Mouse (Mus musculus) stomach, embryonic 16.5 days (tissue): Measurements from ENCODE around the gene Kcnc1. TPM values are rescaled to one million over a fixed set of nuclear protein-coding genes. Genes with fewer than 3 reads are reported as not detected.

Source experiments
- ATAC-seq: fragments of 200-750 bp; cut with Nextera tagmentation; 2 replicates; pipeline ENCODE4 v1.8.0; 2017; ENCODE audit warnings: moderate number of reproducible peaks, moderate TSS enrichment; ENCODE audit not compliant: insufficient read depth, low FRiP score
- H3K27ac ChIP-seq: fragments of 300-500 bp; sonication (generic); 2 replicates; pipeline ENCODE4 v1.5.1; 2014; ENCODE audit warnings: low read length
- H3K27me3 ChIP-seq: fragments of 300-500 bp; sonication (generic); 2 replicates; pipeline ENCODE4 v1.6.1; 2014; ENCODE audit warnings: low read length, control low read depth, mixed read lengths; ENCODE audit not compliant: control insufficient read depth, insufficient read depth
- H3K36me3 ChIP-seq: fragments of 300-500 bp; sonication (generic); 2 replicates; pipeline ENCODE4 v1.6.1; 2014; ENCODE audit warnings: low read length; ENCODE audit not compliant: control insufficient read depth, insufficient read depth
- H3K4me1 ChIP-seq: fragments of 300-500 bp; sonication (generic); 2 replicates; pipeline ENCODE4 v1.6.1; 2014; ENCODE audit warnings: low read length, control low read depth, mixed read lengths; ENCODE audit not compliant: control insufficient read depth, insufficient read depth
- H3K4me2 ChIP-seq: fragments of 300-500 bp; sonication (generic); 2 replicates; pipeline ENCODE4 v1.6.1; 2014; ENCODE audit warnings: low read depth, low read length, mixed read lengths
- H3K4me3 ChIP-seq: fragments of 300-500 bp; sonication (generic); replicated peaks from 2 replicates; pipeline ENCODE4 v1.5.1; 2014; ENCODE audit warnings: mild to moderate bottlenecking, low read length
- H3K9ac ChIP-seq: fragments of 300-500 bp; sonication (generic); 2 replicates; pipeline ENCODE4 v1.6.1; 2014; ENCODE audit warnings: low read length
- H3K9me3 ChIP-seq: fragments of 300-500 bp; sonication (generic); replicated peaks from 2 replicates; pipeline ENCODE4 v1.6.1; 2016; ENCODE audit warnings: low read length, control low read depth; ENCODE audit not compliant: control insufficient read depth
- WGBS: fragments of 180-500 bp; shearing (Covaris S2); extraction: QIAGEN DNeasy Blood & Tissue Kit; methylation state at CpG from one replicate; pipeline ENCODE4 v1.1.7; 2014; 5-methylcytosine and 5-hydroxymethylcytosine counted together
- polyA plus RNA-seq: library from polyadenylated mRNA; unstranded; fragments of >200 nt; fragmentation: Nextera tagmentation; extraction: Ambion mirVana; gene quantifications from 2 replicates; pipeline ENCODE4 v1.2.1, GENCODE M21; 2015

Gene Kcnc1
- polyA plus RNA-seq, 1 experiment from 2014 or later: 0.23 TPM

DNA sequence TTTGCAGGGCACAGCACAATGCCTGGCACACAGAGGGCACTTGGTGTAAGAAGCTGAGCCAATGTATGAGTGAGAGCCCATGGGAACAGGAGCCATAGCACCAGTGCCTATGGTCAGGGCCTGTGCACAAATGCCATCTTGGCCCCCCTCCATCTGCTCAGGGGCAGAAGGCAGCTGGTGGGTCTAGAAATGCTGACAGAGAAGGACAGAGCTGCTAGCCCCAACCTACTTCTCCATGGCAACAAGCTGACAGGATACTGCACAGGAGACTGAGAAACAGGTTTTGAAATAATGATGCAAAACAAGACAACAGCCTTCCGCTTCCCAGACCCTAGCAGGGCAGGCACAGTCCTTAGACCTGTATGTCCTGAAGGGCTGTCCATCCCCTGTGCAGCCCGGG, 62.9 kb downstream of the Kcnc1 start:
- H3K4me2 ChIP-seq: no peak overlapping the region
- no peaks in the 10 kb centered on the region for H3K9me3 ChIP-seq
- H3K27ac ChIP-seq: no peak overlapping the region
- no peak overlapping the region for H3K9ac ChIP-seq
- no peak for ATAC-seq
- no peaks in the 10 kb centered on the region for H3K36me3 ChIP-seq
- WGBS: 88% methylated on average over 2 of the region's 2 CpGs
- no peak overlapping the region for H3K4me3 ChIP-seq
- H3K4me1 ChIP-seq: no peaks in the 10 kb centered on the region
- no peaks in the 10 kb centered on the region for H3K27me3 ChIP-seq

DNA sequence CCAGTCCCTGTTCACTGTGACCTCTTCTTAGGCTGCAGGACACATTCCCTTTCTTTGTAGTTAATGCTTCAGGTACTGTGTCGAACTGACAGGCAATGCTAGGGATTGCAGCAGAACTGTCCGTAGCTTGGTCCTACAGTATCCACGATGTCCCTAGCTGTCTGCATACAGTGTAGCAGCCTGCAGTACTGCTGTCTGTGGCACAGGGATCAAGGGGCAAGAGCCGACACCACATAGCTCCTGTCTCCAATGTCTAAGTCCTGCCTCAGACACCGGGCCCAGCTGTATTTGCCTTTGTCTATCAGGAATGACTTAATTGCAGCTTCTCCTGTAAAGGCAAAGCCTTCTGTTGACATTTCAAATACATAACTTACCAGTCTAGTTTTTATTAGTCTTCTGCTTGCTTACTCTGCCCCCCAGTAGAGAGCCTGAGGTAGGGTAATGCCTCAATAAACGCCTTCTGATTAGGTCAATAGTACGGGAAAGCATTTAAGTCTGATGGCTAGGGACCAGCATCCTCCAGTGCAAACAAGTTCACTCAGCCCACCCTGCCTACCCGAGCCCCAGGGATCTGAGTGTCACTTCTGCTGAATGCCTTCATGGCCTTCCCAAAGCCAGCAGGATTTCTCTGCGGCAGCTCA, 63.4 kb downstream of the Kcnc1 start:
- no peaks in the 10 kb centered on the region for H3K9me3 ChIP-seq
- H3K36me3 ChIP-seq: no peaks in the 10 kb centered on the region
- H3K9ac ChIP-seq: no peak overlapping the region
- H3K4me3 ChIP-seq: no peak overlapping the region
- no peak overlapping the region for H3K4me2 ChIP-seq
- no peak; the same call in 1 of the 2 replicates for ATAC-seq
- 58% methylated on average over 9 of the region's 9 CpGs for WGBS
- no peaks in the 10 kb centered on the region for H3K27me3 ChIP-seq
- no peaks in the 10 kb centered on the region for H3K4me1 ChIP-seq
- H3K27ac ChIP-seq: no peak overlapping the region

DNA sequence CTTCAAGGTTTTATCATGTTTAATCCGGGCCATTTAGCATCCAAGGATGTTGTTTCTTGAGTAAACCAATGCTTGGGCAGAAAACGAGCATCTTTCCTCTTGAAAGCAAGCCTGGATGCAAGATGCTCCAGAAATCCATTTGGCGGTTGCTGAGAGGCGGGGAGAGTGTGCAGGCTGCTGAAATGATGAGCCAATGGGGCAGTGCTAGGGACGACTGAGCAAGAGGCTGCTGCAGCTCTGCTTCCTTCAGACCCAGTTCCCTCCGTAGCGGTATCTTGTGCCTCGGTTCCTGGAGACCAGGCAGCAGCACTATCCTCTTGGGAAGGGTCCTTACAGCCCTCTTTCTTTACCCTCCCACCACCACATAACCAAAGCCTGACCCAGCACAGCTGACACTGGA, 66.0 kb downstream of the Kcnc1 start:
- Histone ChIP-seq H3K4me2 (no peak overlapping the region), H3K27ac (no peak overlapping the region), H3K4me3 (no peak overlapping the region), H3K9ac (no peak overlapping the region), H3K9me3 (no peaks in the 10 kb centered on the region), H3K27me3 (no peaks in the 10 kb centered on the region), H3K4me1 (no peaks in the 10 kb centered on the region), H3K36me3 (no peaks in the 10 kb centered on the region)
- WGBS: 62% methylated on average over 8 of the region's 8 CpGs
- ATAC-seq: no peak

DNA sequence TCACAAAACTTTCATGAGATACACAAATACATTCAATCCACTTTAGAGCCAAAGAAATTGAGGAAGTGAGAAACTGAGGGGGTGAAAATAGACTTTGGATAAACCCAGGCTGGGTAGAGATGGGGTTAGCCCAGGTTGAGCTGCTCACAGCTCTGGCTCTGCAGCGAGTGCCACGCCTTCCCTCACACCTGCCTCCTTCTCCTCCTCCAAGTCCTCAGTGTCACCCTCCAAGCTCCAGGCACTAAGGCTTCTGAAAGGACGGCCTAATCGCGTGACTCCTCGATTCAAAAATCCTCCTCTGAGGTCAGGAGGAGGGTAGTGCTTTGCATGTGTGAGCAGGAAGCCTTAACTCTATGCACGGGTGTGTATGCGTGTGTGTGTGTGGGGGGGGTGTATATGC, 66.8 kb downstream of the Kcnc1 start:
- Histone ChIP-seq H3K27ac (no peak overlapping the region), H3K4me3 (no peak overlapping the region), H3K4me2 (no peak overlapping the region), H3K9ac (no peak overlapping the region), H3K9me3 (no peaks in the 10 kb centered on the region), H3K36me3 (no peaks in the 10 kb centered on the region), H3K4me1 (no peaks in the 10 kb centered on the region), H3K27me3 (no peaks in the 10 kb centered on the region)
- 73% methylated on average over 8 of the region's 8 CpGs for WGBS
- ATAC-seq: no peak

DNA sequence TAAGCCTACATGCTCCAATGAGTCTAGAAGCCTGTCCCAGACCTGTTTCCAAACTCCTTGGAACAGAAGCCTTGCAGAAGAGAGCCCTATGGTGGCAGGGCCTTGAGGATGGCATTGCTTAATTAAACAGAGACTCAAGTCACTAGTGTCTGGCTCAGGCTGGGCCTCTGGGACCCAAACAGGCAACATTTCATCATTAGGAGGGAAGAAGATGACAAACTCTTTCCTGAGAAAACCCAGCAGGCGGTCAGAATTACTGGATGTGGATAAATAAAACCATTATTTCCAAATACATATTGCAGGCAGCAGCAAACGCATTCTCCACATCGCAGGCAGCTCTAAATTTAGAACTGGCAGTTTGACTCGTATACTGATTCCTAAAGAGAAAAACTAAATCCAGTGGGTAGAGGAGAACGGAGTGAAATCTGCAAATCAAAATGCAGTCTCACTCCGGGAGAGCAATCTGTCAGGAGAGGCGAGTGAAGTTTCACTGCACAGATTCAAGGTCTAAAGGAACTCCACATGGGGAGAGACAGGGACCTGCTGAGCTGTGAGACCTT, 70.2 kb downstream of the Kcnc1 start:
- H3K27ac ChIP-seq: no peak overlapping the region
- no peak overlapping the region for H3K4me3 ChIP-seq
- 55% methylated on average over 7 of the region's 7 CpGs for WGBS
- no peaks in the 10 kb centered on the region for H3K9me3 ChIP-seq
- no peak overlapping the region for H3K9ac ChIP-seq
- no peak for ATAC-seq
- no peaks in the 10 kb centered on the region for H3K36me3 ChIP-seq
- H3K4me1 ChIP-seq: 0 out of 2 replicates have a peak, but pooled peaks cover 4% of the 10 kb centered on the region
- H3K4me2 ChIP-seq: no peak overlapping the region
- no peaks in the 10 kb centered on the region for H3K27me3 ChIP-seq

DNA sequence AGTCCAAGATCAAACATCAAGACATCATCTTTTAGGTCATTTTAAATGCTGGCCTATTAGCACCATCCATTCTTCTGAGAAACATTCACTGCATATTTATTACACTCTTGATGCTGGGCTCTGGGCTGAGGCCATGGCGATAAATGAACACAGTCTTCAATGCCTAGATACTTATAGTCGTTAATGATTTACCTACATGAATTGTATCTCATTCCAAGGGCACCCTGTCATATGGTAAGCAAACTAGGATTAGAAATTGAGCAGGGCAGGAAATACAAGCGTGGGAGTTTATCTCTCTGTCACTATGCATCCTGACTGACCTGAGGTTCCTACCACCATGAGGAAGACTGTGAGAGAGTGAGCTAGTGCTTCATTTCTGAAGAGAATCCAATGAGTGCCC, 73.2 kb downstream of the Kcnc1 start:
- H3K4me3 ChIP-seq: no peak overlapping the region
- ATAC-seq: peak; percentile 60; the same call in 1 of the 2 replicates
- H3K27me3 ChIP-seq: no peaks in the 10 kb centered on the region
- no peak overlapping the region for H3K27ac ChIP-seq
- WGBS: 67% methylated on average over 3 of the region's 3 CpGs
- H3K9ac ChIP-seq: no peak overlapping the region
- 0 out of 2 replicates have a peak, but pooled peaks cover 4% of the 10 kb centered on the region for H3K4me1 ChIP-seq
- no peak overlapping the region for H3K4me2 ChIP-seq
- no peaks in the 10 kb centered on the region for H3K9me3 ChIP-seq
- H3K36me3 ChIP-seq: no peaks in the 10 kb centered on the region

DNA sequence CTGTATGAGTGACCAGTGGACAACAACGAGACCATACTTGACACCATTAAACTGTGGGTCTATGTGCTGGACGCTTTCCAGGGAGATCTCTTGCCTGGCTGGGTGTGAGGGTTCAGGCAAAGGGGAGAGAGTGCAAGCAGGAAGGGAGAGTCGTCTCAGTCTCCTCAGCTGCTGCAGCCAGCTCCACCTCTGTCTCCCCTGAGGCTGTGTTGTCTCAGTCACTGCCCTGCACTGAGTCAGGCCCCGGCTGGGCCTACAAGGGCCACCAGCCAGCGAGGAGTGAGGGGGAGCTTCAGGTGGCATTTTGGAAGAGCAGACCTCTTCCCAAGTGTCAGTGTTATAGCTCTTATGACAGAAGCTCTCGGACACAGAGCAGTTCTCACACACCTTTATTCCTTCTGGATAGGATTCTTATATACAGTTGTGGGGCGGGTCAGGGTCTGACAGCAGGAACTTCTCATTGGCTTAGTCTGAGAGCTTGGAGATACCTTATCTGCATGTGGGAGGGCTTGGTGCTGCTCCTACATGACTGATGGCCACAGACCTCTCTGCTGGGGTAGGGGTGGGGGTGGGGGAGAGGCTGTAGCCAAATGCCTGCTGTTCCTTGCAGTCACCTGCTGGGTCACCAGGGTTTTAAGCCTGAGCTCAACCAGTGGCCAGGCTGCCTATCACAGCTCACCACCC, 74.9 kb downstream of the Kcnc1 start:
- peak; percentile 51; the same call in 1 of the 2 replicates for ATAC-seq
- 0 out of 2 replicates have a peak, but pooled peaks cover 4% of the 10 kb centered on the region for H3K4me1 ChIP-seq
- no peaks in the 10 kb centered on the region for H3K9me3 ChIP-seq
- H3K4me3 ChIP-seq: no peak overlapping the region
- WGBS: 46% methylated on average over 7 of the region's 7 CpGs
- no peak overlapping the region for H3K4me2 ChIP-seq
- no peaks in the 10 kb centered on the region for H3K36me3 ChIP-seq
- no peak overlapping the region for H3K9ac ChIP-seq
- H3K27me3 ChIP-seq: no peaks in the 10 kb centered on the region
- no peak overlapping the region for H3K27ac ChIP-seq

DNA sequence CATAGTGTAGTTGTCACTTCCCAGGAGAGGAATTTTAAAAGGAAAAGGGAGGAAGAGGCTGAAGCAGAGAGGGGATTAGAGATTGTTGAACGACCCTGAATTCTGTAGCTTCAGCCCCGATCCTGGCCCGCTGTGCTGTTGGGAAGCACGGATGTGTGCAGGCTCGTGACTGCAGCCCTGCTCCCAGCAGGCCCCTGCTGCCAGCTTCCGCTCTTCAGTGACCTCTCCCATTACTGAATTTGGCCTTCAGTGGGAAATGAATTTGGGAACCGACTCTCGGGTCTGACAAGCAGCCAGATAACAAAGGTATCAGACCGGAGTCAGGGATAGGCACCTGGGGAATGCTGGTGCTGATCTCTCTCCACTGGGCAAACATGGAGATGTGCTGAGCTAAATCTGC, 76.8 kb downstream of the Kcnc1 start:
- H3K27ac ChIP-seq: no peak overlapping the region
- no peak overlapping the region for H3K4me2 ChIP-seq
- H3K9me3 ChIP-seq: no peaks in the 10 kb centered on the region

DNA sequence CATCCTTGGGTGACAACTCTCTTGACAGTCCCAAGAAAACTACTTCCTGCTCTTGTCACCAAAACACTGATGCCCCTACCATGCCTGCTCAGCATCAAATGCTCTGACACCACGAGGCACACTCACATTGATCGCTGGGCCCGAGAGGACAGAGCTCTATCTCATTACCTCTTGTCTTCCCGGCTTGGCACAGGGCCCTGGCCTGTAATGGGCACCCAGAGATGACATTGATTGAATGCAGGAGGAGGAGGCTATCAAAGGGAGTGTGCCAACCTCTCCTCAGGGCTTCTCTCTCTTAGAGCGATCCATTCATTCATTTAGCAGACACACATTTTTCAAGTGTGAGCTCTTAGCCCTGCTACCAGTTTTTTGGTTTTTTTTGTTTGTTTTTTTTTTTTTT, 79.2 kb downstream of the Kcnc1 start:
- no peaks in the 10 kb centered on the region for H3K9me3 ChIP-seq
- H3K9ac ChIP-seq: no peak overlapping the region
- H3K27me3 ChIP-seq: no peaks in the 10 kb centered on the region
- no peak overlapping the region for H3K4me3 ChIP-seq
- 0 out of 2 replicates have a peak, but pooled peaks cover 4% of the 10 kb centered on the region for H3K4me1 ChIP-seq
- 71% methylated on average over 5 of the region's 5 CpGs for WGBS
- H3K36me3 ChIP-seq: no peaks in the 10 kb centered on the region
- ATAC-seq: no peak
- no peak overlapping the region for H3K27ac ChIP-seq
- no peak overlapping the region for H3K4me2 ChIP-seq

More for the DNA sequence above, 76.8 kb downstream of the Kcnc1 start:
- Histone ChIP-seq H3K4me3 (no peak overlapping the region), H3K4me1 (0 out of 2 replicates have a peak, but pooled peaks cover 4% of the 10 kb centered on the region), H3K27me3 (no peaks in the 10 kb centered on the region), H3K36me3 (no peaks in the 10 kb centered on the region), H3K9ac (no peak overlapping the region)
- WGBS: 33% methylated on average over 9 of the region's 9 CpGs
- no peak for ATAC-seq
